Mouse (Mus musculus) thymus, adult 2 months (tissue): Measurements from ENCODE around the gene Asap3.

ENCODE experiments used
- CTCF ChIP-seq: fragments of 200-500 bp; IDR thresholded peaks from 2 replicates; pipeline ENCODE4 v1.5.1; 2012; ENCODE audit warnings: mild to moderate bottlenecking, control low read depth, low read length, moderate library complexity, borderline replicate concordance; ENCODE audit not compliant: control insufficient read depth, poor library complexity, insufficient read depth; ENCODE audit errors: extremely low read depth
- POLR2A ChIP-seq: fragments of 200-500 bp; IDR thresholded peaks from 2 replicates; pipeline ENCODE4 v1.6.1; 2012; ENCODE audit warnings: mild to moderate bottlenecking, low read length, control low read depth, moderate library complexity; ENCODE audit not compliant: control insufficient read depth, poor library complexity, insufficient read depth; ENCODE audit errors: extremely low read depth

DNA sequence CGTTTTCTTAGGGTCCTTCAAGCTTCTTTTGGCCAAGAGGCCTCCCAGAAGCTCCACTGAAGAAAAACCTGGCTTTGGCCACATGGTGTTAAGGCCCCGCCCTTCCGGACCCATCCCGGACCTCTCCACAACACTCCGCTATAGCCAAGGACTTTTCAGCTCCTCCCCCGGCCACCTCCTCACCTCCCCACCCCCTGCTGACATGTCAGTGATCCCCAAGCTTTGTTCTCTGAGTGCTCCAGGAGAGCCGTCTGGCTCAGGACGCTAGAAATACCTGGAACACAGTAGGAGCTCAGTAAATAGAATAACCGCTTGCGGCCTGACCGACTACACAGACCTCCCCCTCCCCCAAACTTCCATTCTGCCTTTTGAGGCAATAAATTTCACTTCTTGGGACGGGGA lies 40.4 kb downstream of the Asap3 start:
- no peak for TF ChIP-seq POLR2A
- no peak for TF ChIP-seq CTCF
